Mouse (Mus musculus) E14TG2a.4 (cell line): Measurements from ENCODE around the gene Ces2h.

ENCODE experiments used
- CTCF ChIP-seq: conservative IDR thresholded peaks from 2 replicates; pipeline ENCODE4 v1.5.1; 2014; ENCODE audit warnings: low read length
- NANOG ChIP-seq: IDR thresholded peaks from 2 replicates; pipeline ENCODE4 v1.6.1; 2014; ENCODE audit warnings: borderline replicate concordance, low read length, mixed read lengths

DNA sequence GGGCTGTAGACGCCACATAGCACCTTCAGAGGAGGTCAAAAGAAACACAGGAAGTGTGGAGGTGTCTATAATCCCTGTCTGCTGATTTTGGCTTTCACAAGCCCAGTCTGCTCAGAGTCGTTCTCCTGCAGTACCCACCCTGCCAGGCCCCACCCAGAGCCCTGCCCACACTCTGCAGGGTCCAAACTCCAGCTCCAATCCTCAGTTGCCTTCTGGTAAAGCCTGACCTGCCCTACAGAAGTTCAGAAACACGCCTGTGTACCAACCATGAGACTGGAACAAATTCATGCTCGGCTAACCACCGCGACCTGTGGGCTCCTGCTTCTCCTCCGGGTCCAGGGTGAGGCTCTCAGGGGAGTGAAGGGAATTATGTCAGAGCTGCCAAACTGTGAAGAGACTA lies at the start of gene Ces2h:
- TF ChIP-seq CTCF (no peak), NANOG (no peak)
